Mouse (Mus musculus): ENCODE results near the gene a. TPM values are rescaled to one million over a fixed set of nuclear protein-coding genes. Genes with fewer than 3 reads are reported as not detected.

a gene
- polyA plus RNA-seq, 1 experiment from 2014 or later: not detected

DNA sequence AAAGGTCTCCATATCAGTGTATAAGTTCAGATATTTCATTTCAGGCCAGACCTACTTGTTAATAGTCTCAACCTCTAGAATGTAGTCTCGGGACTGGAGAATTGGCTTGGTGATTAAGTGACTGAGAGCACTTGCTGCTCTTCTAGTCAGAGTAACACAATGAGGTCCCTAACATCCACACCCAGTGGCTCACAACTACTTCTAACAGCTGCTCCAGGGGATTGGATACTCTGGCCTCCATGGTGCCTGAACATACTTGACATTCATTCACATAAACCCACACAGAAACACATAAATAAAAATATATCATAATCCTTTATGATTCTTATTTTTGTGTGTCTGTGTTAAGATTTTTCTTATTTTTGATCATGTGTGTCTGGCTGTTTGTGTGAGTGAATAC, 27.4 kb downstream of the a start:
- peaks cover 25% of the 10 kb centered on the region for H3K4me1 ChIP-seq (ENCODE audit: control insufficient read depth, low read depth, low read length)

DNA sequence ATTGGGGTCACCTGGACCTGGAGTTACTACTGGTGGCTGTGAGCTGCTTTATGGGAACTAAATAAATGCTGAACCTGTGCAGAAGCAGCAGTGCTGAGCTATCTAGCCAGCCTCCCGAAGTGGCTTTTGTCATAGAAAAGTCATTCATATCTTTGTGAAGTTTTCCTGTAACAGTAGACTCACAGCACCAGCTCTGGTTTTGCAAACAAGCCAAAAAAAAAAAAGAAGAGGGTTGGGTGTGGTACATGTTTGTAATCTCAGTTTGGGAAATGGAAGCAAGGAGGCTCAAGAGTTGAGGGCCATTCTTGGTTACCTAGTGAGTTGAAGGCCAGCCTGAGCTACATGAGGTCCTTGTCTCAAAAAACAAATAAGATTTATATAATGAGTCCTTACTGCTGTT, 29.1 kb downstream of the a start:
- Histone ChIP-seq H3K9me3 (replicated peaks; ENCODE audit: control insufficient read depth, low read length) (no peaks in the 10 kb centered on the region), H3K9ac (ENCODE audit: low read depth, low read length) (no peak overlapping the region), H3K4me3 (ENCODE audit: low read depth, low read length) (no peak overlapping the region), H3K27ac (ENCODE audit: low read length) (no peak overlapping the region), H3K4me2 (ENCODE audit: low read depth, low read length) (no peak overlapping the region), H3K27me3 (ENCODE audit: control insufficient read depth, insufficient read depth, low read depth, low read length) (no peaks in the 10 kb centered on the region), H3K36me3 (ENCODE audit: control insufficient read depth, insufficient read depth) (no peaks in the 10 kb centered on the region), H3K4me1 (ENCODE audit: control insufficient read depth, low read depth, low read length) (peaks cover 25% of the 10 kb centered on the region)
- WGBS (ENCODE audit: insufficient replicate concordance): 25% methylated on average over 1 of the region's 1 CpGs
- ATAC-seq (ENCODE audit: low read depth): no peak

More for the DNA sequence above, 27.4 kb downstream of the a start:
- Histone ChIP-seq H3K9ac (ENCODE audit: low read depth, low read length) (no peak overlapping the region), H3K27ac (ENCODE audit: low read length) (no peak overlapping the region), H3K36me3 (ENCODE audit: control insufficient read depth, insufficient read depth) (no peaks in the 10 kb centered on the region), H3K27me3 (ENCODE audit: control insufficient read depth, insufficient read depth, low read depth, low read length) (no peaks in the 10 kb centered on the region), H3K4me2 (ENCODE audit: low read depth, low read length) (no peak overlapping the region), H3K4me3 (ENCODE audit: low read depth, low read length) (no peak overlapping the region), H3K9me3 (replicated peaks; ENCODE audit: control insufficient read depth, low read length) (no peaks in the 10 kb centered on the region)
- ATAC-seq (ENCODE audit: low read depth): no peak
- 74% methylated on average over 1 of the region's 1 CpGs for WGBS (ENCODE audit: insufficient replicate concordance)

DNA sequence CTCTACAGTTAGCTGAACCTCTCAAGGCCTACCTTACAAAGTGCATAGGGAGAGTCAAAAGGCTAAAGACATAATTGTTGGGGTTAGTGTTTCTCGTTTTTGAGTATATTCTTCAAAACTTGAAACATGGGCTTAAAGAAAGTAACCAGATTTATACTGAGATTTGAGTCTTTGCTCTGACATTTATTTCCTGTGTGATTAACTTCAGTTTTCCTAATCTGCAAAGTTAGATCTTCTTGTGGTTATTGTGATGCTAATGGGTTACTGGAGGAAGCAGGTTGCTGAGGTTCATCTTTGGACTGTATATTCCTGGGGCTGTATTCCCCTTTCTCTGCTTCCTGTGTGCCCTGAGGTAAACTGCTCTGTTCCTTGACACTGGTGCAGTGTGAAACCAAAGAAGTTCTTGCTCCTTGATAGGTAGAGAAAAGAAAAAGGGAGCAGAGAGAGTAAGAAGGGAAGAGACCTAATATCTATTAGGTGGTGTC, 34.9 kb downstream of the a start:
- Histone ChIP-seq H3K9ac (ENCODE audit: low read depth, low read length) (no peak overlapping the region), H3K9me3 (replicated peaks; ENCODE audit: control insufficient read depth, low read length) (no peaks in the 10 kb centered on the region), H3K4me3 (ENCODE audit: low read depth, low read length) (no peak overlapping the region), H3K4me2 (ENCODE audit: low read depth, low read length) (no peak overlapping the region), H3K27me3 (ENCODE audit: control insufficient read depth, insufficient read depth, low read depth, low read length) (no peaks in the 10 kb centered on the region), H3K27ac (ENCODE audit: low read length) (no peak overlapping the region), H3K4me1 (ENCODE audit: control insufficient read depth, low read depth, low read length) (peaks cover 7% of the 10 kb centered on the region; the same call in 1 of the 2 replicates), H3K36me3 (ENCODE audit: control insufficient read depth, insufficient read depth) (no peaks in the 10 kb centered on the region)
- 72% methylated on average over 1 of the region's 1 CpGs for WGBS (ENCODE audit: insufficient replicate concordance)
- no peak for ATAC-seq (ENCODE audit: low read depth)

- H3K27me3 ChIP-seq (ENCODE audit: control insufficient read depth, insufficient read depth, low read depth, low read length): no peaks in the 10 kb centered on the region
- no peak for ATAC-seq (ENCODE audit: low read depth)
- no peak overlapping the region for H3K27ac ChIP-seq (ENCODE audit: low read length)
- H3K4me1 ChIP-seq (ENCODE audit: control insufficient read depth, low read depth, low read length): peaks cover 19% of the 10 kb centered on the region
- H3K9me3 ChIP-seq (replicated peaks; ENCODE audit: control insufficient read depth, low read length): no peaks in the 10 kb centered on the region
- H3K9ac ChIP-seq (ENCODE audit: low read depth, low read length): no peak overlapping the region
- 89% methylated on average over 4 of the region's 4 CpGs for WGBS (ENCODE audit: insufficient replicate concordance)
- no peak overlapping the region for H3K4me3 ChIP-seq (ENCODE audit: low read depth, low read length)
- no peak overlapping the region for H3K4me2 ChIP-seq (ENCODE audit: low read depth, low read length)
- no peaks in the 10 kb centered on the region for H3K36me3 ChIP-seq (ENCODE audit: control insufficient read depth, insufficient read depth)
Measured at GRCm38 (mm10) chr2:154827521-154827920, 36.3 kb downstream of the a start.

DNA sequence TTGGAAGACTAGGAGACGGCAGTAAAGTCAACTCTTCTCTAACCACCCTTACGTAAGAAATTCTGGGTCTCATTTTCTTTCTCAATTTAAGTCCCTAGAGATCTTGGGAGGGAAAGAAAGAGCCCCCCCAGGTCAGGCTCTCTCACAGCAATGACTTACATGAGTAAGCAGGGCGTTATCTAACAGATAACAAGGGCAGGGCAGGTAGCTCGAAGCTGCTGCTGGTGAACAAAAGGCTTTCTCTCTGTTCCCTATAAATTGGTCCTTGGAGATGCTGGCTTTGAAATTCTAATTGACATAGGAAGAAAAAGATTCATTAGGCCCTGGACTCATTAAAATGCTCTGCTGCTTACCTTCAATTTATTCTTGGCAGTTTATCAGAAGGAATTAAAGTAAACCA, 41.3 kb downstream of the a start:
- Histone ChIP-seq H3K27ac (ENCODE audit: low read length) (no peak overlapping the region), H3K4me1 (ENCODE audit: control insufficient read depth, low read depth, low read length) (peaks cover 22% of the 10 kb centered on the region), H3K9ac (ENCODE audit: low read depth, low read length) (no peak overlapping the region), H3K4me2 (ENCODE audit: low read depth, low read length) (no peak overlapping the region), H3K36me3 (ENCODE audit: control insufficient read depth, insufficient read depth) (no peaks in the 10 kb centered on the region), H3K4me3 (ENCODE audit: low read depth, low read length) (no peak overlapping the region), H3K9me3 (replicated peaks; ENCODE audit: control insufficient read depth, low read length) (no peaks in the 10 kb centered on the region), H3K27me3 (ENCODE audit: control insufficient read depth, insufficient read depth, low read depth, low read length) (no peaks in the 10 kb centered on the region)
- no peak for ATAC-seq (ENCODE audit: low read depth)
- 44% methylated on average over 4 of the region's 4 CpGs for WGBS (ENCODE audit: insufficient replicate concordance)

- H3K9ac ChIP-seq (ENCODE audit: low read depth, low read length): no peak overlapping the region
- 88% methylated on average over 6 of the region's 6 CpGs for WGBS (ENCODE audit: insufficient replicate concordance)
Measured at GRCm38 (mm10) chr2:154834149-154834865, 43.1 kb downstream of the a start.

DNA sequence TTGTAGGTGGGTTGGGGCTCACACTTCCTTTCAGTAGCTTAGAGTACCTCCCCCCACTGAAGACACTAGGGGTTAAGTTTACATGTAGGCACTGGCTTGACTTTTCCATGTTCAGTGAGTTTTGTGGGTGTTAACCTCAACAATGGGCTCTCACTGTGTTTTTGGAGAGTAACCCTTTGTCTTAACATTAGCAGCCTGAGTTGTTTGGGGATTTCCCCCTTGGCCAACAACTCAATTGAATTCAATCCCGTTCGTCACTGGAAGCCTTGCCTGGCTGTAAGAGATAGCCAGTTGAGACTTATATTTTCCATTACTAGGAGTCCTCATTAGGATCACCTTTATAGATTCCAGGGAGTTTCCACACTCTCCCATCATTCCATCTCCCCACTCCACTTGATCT, 45.3 kb downstream of the a start:
- ATAC-seq (ENCODE audit: low read depth): no peak
- no peak overlapping the region for H3K4me2 ChIP-seq (ENCODE audit: low read depth, low read length)
- H3K9me3 ChIP-seq (replicated peaks; ENCODE audit: control insufficient read depth, low read length): no peaks in the 10 kb centered on the region
- peaks cover 13% of the 10 kb centered on the region for H3K4me1 ChIP-seq (ENCODE audit: control insufficient read depth, low read depth, low read length)
- WGBS (ENCODE audit: insufficient replicate concordance): 87% methylated on average over 2 of the region's 2 CpGs
- no peak overlapping the region for H3K27ac ChIP-seq (ENCODE audit: low read length)
- H3K9ac ChIP-seq (ENCODE audit: low read depth, low read length): no peak overlapping the region
- no peak overlapping the region for H3K4me3 ChIP-seq (ENCODE audit: low read depth, low read length)
- H3K27me3 ChIP-seq (ENCODE audit: control insufficient read depth, insufficient read depth, low read depth, low read length): no peaks in the 10 kb centered on the region
- no peaks in the 10 kb centered on the region for H3K36me3 ChIP-seq (ENCODE audit: control insufficient read depth, insufficient read depth)

More at GRCm38 (mm10) chr2:154834149-154834865, 43.1 kb downstream of the a start:
- Histone ChIP-seq H3K4me2 (ENCODE audit: low read depth, low read length) (no peak overlapping the region), H3K36me3 (ENCODE audit: control insufficient read depth, insufficient read depth) (no peaks in the 10 kb centered on the region), H3K27me3 (ENCODE audit: control insufficient read depth, insufficient read depth, low read depth, low read length) (no peaks in the 10 kb centered on the region), H3K9me3 (replicated peaks; ENCODE audit: control insufficient read depth, low read length) (no peaks in the 10 kb centered on the region), H3K4me1 (ENCODE audit: control insufficient read depth, low read depth, low read length) (peaks cover 22% of the 10 kb centered on the region), H3K27ac (ENCODE audit: low read length) (no peak overlapping the region), H3K4me3 (ENCODE audit: low read depth, low read length) (no peak overlapping the region)
- no peak for ATAC-seq (ENCODE audit: low read depth)

GRCm38 (mm10) chr2:154848086-154848485, 56.9 kb downstream of the a start:
- Histone ChIP-seq H3K4me2 (ENCODE audit: low read depth, low read length) (no peak overlapping the region), H3K9ac (ENCODE audit: low read depth, low read length) (no peak overlapping the region), H3K4me1 (ENCODE audit: control insufficient read depth, low read depth, low read length) (no peaks in the 10 kb centered on the region), H3K27me3 (ENCODE audit: control insufficient read depth, insufficient read depth, low read depth, low read length) (no peaks in the 10 kb centered on the region), H3K27ac (ENCODE audit: low read length) (no peak overlapping the region), H3K36me3 (ENCODE audit: control insufficient read depth, insufficient read depth) (peaks cover 3% of the 10 kb centered on the region), H3K9me3 (replicated peaks; ENCODE audit: control insufficient read depth, low read length) (no peaks in the 10 kb centered on the region), H3K4me3 (ENCODE audit: low read depth, low read length) (no peak overlapping the region)
- no peak for ATAC-seq (ENCODE audit: low read depth)

DNA sequence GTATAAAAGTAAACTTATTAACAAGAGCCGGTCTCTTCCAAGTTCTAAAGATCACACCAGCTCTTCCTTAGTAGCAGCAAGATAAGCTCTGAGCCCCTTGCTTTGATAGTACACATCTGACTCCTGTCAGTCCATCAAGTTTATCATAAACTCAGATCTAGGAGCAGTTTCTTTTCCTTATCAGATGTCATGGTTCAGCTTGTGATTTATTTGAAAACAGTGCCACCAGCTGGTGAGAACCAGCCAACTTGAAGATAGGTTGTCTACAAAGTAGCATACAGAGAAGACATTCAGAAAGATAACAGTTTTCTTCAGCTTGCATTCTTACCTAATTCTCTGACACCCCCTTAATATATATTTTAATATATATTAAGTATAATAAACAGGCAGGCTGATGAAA, 64.2 kb downstream of the a start:
- no peak overlapping the region for H3K4me2 ChIP-seq (ENCODE audit: low read depth, low read length)
- ATAC-seq (ENCODE audit: low read depth): no peak
- peaks cover 28% of the 10 kb centered on the region for H3K36me3 ChIP-seq (ENCODE audit: control insufficient read depth, insufficient read depth)
- no peak overlapping the region for H3K4me3 ChIP-seq (ENCODE audit: low read depth, low read length)
- H3K4me1 ChIP-seq (ENCODE audit: control insufficient read depth, low read depth, low read length): no peaks in the 10 kb centered on the region
- H3K27ac ChIP-seq (ENCODE audit: low read length): no peak overlapping the region
- no peaks in the 10 kb centered on the region for H3K27me3 ChIP-seq (ENCODE audit: control insufficient read depth, insufficient read depth, low read depth, low read length)
- WGBS (ENCODE audit: insufficient replicate concordance): 92% methylated on average over 1 of the region's 1 CpGs
- no peaks in the 10 kb centered on the region for H3K9me3 ChIP-seq (replicated peaks; ENCODE audit: control insufficient read depth, low read length)
- no peak overlapping the region for H3K9ac ChIP-seq (ENCODE audit: low read depth, low read length)

Data from liver, embryonic 16.5 days (tissue).